Mouse (Mus musculus) lung, postnatal 14 days (tissue): ENCODE data around the gene Ipo9.

Experiments used
- DNase-seq: peaks from one replicate; pipeline ENCODE4 v3.0.0; 2021

Ipo9 gene

GRCm38 (mm10) chr1:135429901-135430668 is at the start of gene Ipo9:
TSS of gene Ipo9 (minus strand) at chr1:135430499.
- peak; percentile 92 for DNase-seq

- DNase-seq: no peak
These were observed 45.2 kb upstream of the Ipo9 start for GRCm38 (mm10) chr1:135475571-135475895.

- no peak for DNase-seq
These were observed 44.7 kb upstream of the Ipo9 start for GRCm38 (mm10) chr1:135474861-135475570.

DNA sequence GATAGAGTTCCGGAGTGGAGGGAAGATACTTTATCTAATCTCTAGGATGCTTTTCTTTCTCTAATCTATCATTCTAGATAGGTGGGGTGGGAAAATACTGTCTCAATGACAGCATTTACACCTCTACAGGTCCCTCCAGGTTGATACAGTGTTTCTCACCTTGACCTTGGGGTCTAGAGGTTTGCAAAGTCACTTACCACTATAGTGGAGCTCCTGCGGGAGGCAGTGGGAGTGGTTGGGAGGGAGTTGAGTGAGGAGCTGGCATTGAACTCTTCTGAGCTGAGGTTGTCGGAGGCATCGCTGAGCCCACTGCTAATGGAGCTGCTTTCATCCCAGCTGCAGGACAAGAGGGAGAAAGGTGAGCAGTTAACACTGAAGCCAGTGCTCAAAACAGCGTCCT is 42.2 kb upstream of the Ipo9 start:
- no peak for DNase-seq

DNA sequence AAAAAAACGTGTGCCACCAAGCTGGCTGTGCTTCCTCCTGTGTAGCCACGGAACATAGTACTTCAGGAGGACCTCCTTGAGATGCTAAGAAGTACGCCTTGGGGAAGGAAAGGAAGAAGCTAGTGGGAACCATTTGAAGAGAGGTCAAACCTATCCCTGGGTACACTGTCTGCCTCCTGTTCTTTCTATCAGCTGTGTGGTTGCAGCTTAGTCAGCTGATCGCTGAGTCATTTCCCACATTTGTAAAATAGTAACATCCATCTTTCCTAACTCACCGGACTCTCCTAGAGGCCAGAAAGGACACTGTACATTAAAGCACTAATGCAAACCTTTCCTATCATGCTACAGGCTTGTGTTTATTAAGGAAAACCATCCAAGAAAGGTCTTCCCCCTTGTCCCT is 41.4 kb upstream of the Ipo9 start:
- DNase-seq: no peak

- no peak for DNase-seq
These were observed 40.2 kb upstream of the Ipo9 start for GRCm38 (mm10) chr1:135470546-135470945.

DNA sequence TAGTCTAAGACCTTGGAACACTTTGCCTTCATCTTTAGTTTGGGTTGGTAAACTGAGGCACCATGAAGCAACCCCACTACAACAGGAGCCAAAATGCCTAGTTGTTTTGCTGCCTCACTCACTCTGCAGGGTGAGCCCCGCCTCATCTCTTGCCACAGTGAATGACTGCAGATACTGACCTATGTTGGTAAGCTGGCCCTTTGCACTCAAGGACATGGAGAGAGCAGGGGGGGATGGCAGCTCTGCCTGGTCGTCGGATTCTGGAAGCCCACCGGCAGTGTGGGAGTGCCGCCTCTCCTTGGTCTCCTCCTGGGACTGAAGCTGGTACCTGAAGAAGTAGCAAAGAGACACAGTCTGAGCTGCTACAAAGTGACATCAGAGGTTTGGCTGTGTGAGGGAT is 37.2 kb upstream of the Ipo9 start:
- DNase-seq: no peak

GRCm38 (mm10) chr1:135466935-135467334 is 36.6 kb upstream of the Ipo9 start:
- DNase-seq: no peak

DNA sequence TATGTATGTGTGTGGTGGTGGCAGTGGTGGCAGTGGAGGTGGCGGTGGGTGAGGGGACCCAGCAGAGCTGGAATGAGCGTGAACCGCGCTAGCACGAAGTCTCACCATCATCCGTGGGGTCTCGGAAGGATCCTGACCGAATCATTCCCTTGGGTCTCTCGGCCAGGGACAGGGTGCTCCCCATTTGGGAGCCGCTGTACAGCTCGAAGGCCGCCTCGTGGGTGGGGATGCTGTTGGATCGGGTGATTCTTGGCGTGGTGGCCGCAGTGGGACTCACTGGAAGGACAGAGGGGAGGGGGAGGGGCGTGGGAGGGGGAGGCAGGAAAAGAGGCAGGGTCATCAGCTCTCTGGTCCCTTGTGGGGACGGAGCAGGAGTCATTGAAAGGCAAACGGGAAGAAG is 35.4 kb upstream of the Ipo9 start:
- DNase-seq: no peak

GRCm38 (mm10) chr1:135462736-135463135 is 32.4 kb upstream of the Ipo9 start:
- no peak for DNase-seq

- peak; percentile 36 for DNase-seq
These were observed 32.0 kb upstream of the Ipo9 start for GRCm38 (mm10) chr1:135462304-135462703.

DNA sequence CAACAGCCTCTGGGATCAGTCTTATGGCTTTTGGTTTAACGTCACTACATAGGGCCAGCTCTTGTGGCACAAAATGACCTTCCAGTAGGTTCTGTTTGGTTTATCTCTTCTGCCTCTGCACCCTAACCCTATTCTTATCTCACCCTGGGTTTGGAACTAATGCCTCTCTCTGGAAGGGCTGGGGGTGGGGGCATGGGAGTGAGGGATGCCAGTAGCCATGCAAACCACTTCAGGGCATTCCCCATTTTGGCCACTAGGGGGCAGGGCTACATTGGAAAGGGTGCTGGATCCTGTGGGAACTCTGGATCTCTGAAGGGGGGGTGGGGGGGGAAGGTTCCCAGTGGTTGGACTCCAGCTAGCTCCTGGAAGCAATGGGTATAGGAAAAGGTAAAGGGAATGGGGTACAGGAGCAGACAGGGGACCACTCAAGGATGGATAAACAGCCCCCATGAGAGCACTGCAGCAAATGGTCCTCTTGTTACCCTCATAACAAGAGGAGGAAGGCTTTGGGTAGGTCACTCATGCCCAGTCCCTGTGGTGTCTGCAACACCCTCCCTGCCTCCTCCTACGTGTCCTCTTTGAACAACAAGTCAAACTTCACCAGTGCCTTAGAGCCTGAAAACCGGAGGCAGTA is 30.9 kb upstream of the Ipo9 start:
- DNase-seq: peak; percentile 82

DNA sequence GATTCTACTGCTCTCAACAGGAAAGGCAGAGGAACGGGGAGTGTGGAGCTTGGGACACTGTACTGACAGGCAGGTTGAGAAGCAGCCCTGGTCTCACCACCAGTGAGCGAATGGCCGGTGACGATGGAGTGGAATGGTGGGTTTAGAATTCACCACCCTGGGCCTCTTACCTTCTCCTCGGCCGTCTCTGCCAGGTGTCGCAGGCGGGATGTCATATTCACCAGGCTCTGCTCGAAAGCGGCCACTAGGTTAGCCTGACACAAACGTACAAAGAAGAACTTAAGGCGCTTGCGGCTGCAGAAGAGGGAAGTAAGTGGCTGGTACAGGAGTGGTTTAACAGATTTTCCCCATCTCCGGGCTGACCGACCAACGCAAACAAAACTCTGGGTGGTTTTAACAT is 30.2 kb upstream of the Ipo9 start:
- no peak for DNase-seq

DNA sequence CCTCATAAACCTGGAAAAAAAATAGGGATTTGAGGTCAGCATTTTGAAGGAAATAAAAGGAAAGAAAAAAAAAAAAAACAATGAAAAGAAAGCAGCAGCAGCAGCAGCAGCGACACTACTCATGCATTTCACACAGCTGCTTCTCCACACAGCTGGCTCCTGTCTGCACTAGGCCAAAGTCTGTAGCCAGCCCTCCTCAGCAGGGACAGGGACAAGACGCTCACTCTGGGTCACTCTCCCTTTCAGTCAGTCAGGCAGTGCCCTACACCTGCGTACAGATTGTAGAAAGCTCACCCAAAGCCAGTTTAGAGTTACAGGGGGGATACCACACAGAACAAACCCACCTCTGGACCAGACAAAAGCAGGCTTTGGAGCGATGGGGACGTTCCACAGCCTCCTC is 27.6 kb upstream of the Ipo9 start:
- DNase-seq: no peak

DNA sequence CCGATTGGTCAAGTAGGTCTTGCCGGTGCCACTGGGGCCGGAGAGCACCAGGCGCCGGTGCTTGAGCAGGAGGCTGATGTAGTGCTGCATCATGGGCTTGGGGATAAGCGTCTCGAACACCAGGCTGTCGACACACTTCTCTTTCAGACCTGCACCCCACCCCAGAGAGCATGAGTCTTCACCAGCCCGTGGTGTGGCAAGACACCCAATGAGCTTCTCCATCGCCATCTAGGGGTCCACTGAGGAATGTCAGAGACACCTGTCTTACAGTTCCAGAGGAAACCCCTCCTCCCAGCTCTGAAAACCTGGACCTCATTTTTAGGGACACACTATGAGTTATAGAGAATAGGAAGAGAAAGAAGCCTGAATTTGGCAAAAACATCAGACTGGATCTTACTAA is 22.0 kb upstream of the Ipo9 start:
- peak; percentile 16 for DNase-seq

DNA sequence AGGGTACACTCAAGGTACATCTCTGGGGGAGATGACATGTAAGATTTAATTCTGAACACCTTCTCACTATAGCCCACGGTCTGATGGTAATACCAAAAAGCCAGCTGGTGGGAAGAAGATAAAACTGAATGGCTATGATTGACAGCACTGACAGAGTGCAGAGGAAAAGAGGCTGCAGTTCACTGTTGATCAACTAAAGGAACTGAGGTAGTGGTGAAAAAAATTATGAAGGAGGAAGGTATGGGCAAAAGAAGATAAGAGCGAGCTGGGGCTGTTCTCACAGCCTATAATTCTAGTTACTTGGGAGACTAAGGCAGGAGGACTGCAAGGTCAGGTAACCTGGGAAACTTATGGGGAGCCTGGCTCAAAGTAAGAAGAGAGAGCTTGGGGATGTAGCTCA is 21.1 kb upstream of the Ipo9 start:
- no peak for DNase-seq

- no peak for DNase-seq
These were observed 19.6 kb upstream of the Ipo9 start for GRCm38 (mm10) chr1:135449876-135450275.

- DNase-seq: no peak
These were observed 18.6 kb upstream of the Ipo9 start for GRCm38 (mm10) chr1:135448940-135449339.

DNA sequence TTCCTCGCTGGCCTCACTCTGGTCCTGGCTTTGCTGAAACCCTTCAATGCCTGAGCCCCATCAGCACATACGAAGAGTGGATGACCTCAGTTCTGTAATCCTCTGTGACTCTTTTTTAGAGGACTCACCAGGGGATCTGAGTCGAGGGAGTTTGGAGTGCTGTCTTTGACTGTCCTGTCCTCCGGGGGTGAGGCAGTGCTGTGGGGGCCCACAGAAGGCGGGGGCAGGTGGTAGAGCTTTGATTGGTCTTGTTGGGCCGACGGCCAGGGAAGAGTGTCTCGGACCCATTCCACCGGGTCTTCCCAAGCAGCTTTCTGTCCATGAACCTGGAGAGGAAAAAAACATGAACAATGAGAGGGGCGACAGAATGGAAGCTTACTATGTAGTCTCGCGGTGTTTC is 13.2 kb upstream of the Ipo9 start:
- no peak for DNase-seq

- DNase-seq: no peak
These were observed 11.6 kb upstream of the Ipo9 start for GRCm38 (mm10) chr1:135441861-135442260.

DNA sequence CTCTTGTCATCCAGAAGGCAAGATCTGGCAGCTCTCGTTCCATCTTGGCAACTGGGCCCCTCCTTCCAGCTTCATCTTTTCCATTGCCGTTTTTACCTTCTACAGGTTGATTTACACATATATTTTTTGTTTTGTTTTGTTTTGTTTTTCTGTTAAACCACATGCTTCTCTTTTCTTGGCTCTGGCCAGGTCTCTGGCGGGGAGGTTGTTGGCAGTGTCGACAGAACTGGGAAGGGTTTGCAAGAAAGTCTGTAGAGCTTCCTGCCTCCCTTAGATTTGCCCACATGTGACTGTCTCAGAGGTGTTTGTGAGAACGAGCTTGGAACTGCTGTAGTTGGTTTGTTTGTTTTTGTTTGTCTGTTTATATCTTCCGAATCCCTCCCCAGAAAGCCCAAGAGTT is 10.7 kb upstream of the Ipo9 start:
- no peak for DNase-seq

- no peak for DNase-seq
These were observed 8.5 kb upstream of the Ipo9 start for GRCm38 (mm10) chr1:135438801-135439200.

DNA sequence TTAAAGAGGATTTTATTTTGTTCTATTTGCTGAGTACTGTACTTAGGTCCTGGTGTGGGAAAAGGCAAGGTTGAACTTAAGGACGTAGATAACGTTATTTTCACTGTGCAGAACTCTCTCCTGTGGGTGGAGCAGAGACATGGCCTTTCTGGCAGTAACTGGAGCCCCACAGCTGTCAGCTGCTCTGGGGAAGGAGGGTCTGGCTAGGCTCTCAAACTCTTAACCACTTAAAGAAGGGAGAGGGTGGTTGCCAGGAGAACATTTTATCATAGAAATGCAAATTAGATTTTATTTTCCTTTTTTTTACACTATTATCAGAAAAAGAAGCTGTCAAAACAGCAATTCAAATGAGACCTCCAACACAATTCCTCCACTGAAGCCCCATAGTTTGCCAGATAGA is 5.5 kb upstream of the Ipo9 start:
- no peak for DNase-seq

DNA sequence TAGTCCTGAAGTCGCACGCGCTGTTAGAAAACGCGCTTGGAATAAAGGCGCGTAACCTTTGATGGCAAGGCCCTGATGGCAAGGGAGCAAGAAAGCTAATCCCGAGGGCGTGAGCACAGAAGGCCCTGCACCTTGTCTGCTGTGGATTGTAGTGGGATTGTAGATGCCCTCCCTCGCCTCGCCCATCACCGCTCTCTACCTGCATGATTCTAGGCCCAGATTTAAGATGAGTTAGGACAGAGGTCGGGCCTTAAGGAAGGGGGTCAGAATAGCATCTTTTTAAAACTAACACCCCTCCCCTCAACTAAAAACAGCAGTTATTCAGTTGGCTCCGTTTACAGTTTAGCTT is 344 bp upstream of the Ipo9 start:
- DNase-seq: no peak

GRCm38 (mm10) chr1:135427390-135427789 is 2.9 kb downstream of the Ipo9 start:
- no peak for DNase-seq
